Mouse (Mus musculus) limb, embryonic 15.5 days (tissue): ENCODE measurements around the gene Bcl9l. TPM values are rescaled to one million over a fixed set of nuclear protein-coding genes. Genes with fewer than 3 reads are reported as not detected.

Source experiments
- ATAC-seq: fragments of 200-750 bp; cut with Nextera tagmentation; 2 replicates; pipeline ENCODE4 v1.8.0; 2017; ENCODE audit warnings: low read depth, moderate TSS enrichment; ENCODE audit not compliant: insufficient number of reproducible peaks, low FRiP score, low TSS enrichment
- H3K27ac ChIP-seq: fragments of 300-500 bp; sonication (generic); 2 replicates; pipeline ENCODE4 v1.5.1; 2015; ENCODE audit warnings: moderate library complexity, mild to moderate bottlenecking, inconsistent platforms
- H3K27me3 ChIP-seq: fragments of 300-500 bp; sonication (generic); 2 replicates; pipeline ENCODE4 v1.6.1; 2015; ENCODE audit warnings: inconsistent platforms
- H3K36me3 ChIP-seq: fragments of 300-500 bp; sonication (generic); 2 replicates; pipeline ENCODE4 v1.6.1; 2015; ENCODE audit warnings: inconsistent platforms
- H3K4me1 ChIP-seq: fragments of 300-500 bp; sonication (generic); 2 replicates; pipeline ENCODE4 v1.6.1; 2015; ENCODE audit warnings: inconsistent platforms
- H3K4me2 ChIP-seq: fragments of 300-500 bp; sonication (generic); 2 replicates; pipeline ENCODE4 v1.6.1; 2015; ENCODE audit warnings: mild to moderate bottlenecking, inconsistent platforms
- H3K4me3 ChIP-seq: fragments of 300-500 bp; sonication (generic); 2 replicates; pipeline ENCODE4 v1.5.1; 2015; ENCODE audit warnings: mild to moderate bottlenecking, inconsistent platforms
- H3K9ac ChIP-seq: fragments of 300-500 bp; sonication (generic); 2 replicates; pipeline ENCODE4 v1.6.1; 2015; ENCODE audit warnings: inconsistent platforms
- H3K9me3 ChIP-seq: fragments of 300-500 bp; sonication (generic); 2 replicates; pipeline ENCODE4 v1.6.1; 2016; ENCODE audit warnings: inconsistent platforms
- WGBS: fragments of 180-500 bp; shearing (Covaris S2); methylation state at CpG from one replicate; pipeline ENCODE4 v1.1.7; 2015; 5-methylcytosine and 5-hydroxymethylcytosine counted together
- polyA plus RNA-seq: library from polyadenylated mRNA; unstranded; fragments of >200 nt; fragmentation: Nextera tagmentation; extraction: Ambion mirVana; gene quantifications from 2 replicates; pipeline ENCODE4 v1.2.1, GENCODE M21; 2015

Gene Bcl9l
- polyA plus RNA-seq, 1 experiment from 2014 or later = 18.5 TPM

DNA sequence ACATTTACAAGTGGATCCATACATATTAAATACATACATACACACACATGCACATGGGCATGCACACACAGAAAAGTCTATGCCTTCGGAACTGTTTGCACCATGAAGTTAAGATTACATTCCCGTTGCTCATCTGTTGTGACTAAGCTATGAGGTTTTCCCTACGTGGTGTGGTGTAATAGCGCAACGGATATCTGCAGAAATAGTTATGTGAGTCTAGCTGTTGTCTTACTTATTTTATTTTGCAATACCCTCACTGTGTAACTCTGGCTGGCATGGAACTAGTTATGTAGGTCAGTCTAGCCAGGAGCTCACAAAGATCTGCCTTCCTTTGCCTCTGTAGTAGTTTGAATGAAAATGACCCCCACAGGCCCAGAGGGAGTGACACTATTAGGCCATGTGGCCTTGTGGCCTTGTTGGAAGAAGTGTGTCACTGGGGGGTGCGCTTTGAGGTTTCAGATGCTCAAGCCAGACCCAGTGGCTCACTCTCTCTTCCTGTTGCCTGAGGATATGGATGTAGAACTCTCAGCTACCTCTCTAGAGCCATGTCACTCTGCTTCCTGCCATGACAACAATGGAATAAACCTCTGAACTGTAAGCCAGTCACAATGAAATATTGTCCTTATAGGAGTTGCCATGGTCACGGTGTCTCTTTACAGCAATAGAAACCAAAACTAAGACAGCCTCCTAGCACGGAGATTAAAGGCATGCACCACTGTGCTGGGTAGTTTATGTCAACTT lies 66.0 kb downstream of the Bcl9l start:
- no peaks in the 10 kb centered on the region for H3K9me3 ChIP-seq
- 89% methylated on average over 8 of the region's 8 CpGs for WGBS
- H3K27ac ChIP-seq = no peak overlapping the region
- no peak overlapping the region for H3K4me2 ChIP-seq
- no peaks in the 10 kb centered on the region for H3K4me1 ChIP-seq
- H3K36me3 ChIP-seq = no peaks in the 10 kb centered on the region
- no peaks in the 10 kb centered on the region for H3K27me3 ChIP-seq
- H3K4me3 ChIP-seq = no peak overlapping the region
- ATAC-seq = no peak
- H3K9ac ChIP-seq = no peak overlapping the region

DNA sequence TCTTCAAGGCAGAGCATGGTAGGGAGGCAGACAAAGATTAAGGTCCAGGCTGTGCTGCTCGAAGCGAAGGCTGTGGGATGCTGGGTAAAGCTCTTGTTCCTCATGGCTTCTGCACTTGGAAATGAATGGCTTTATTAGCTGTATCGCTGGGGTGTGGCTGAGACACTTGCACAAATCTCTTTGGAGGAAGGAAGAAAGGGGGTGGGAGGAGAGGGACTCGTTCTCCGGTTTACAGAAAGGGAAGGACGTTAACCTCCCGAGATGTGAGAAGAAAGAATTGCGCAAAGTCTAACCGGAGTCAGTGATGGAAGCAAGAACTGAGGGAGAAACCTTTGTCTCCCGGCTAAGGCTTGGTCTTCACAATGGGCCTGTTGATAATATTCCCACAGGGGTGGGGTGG lies 68.5 kb downstream of the Bcl9l start:
- 77% methylated on average over 10 of the region's 10 CpGs for whole genome bisulfite sequencing
- no peak for ATAC-seq
- no peak overlapping the region for H3K9ac ChIP-seq
- H3K9me3 ChIP-seq = no peaks in the 10 kb centered on the region
- H3K4me3 ChIP-seq = no peak overlapping the region
- H3K36me3 ChIP-seq = no peaks in the 10 kb centered on the region
- no peaks in the 10 kb centered on the region for H3K27me3 ChIP-seq
- H3K4me1 ChIP-seq = no peaks in the 10 kb centered on the region
- H3K27ac ChIP-seq = no peak overlapping the region
- no peak overlapping the region for H3K4me2 ChIP-seq

DNA sequence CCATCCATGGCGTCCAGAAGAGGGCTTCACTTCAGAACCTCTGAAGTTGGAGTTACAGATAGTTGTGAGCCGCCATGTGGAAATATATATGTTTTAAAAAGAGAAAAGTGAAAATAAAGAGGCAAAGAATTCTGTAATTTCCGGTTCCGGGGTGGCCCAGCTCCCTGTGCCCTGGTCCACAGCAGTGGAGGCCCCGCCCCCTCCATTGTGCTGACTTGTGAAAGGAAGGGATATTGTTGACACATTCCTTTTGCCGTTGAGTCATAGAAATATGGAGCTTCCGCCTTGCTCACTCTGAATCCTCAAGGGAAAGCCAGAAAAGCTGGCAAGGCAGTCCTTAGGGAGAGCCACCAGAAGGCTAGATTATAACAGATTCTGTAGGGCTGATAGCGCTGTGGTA lies 69.5 kb downstream of the Bcl9l start:
- 81% methylated on average over 8 of the region's 8 CpGs for WGBS
- H3K27ac ChIP-seq = no peak overlapping the region
- no peaks in the 10 kb centered on the region for H3K9me3 ChIP-seq
- ATAC-seq = no peak
- H3K9ac ChIP-seq = no peak overlapping the region
- H3K4me2 ChIP-seq = no peak overlapping the region
- no peaks in the 10 kb centered on the region for H3K36me3 ChIP-seq
- no peak overlapping the region for H3K4me3 ChIP-seq
- H3K27me3 ChIP-seq = no peaks in the 10 kb centered on the region
- no peaks in the 10 kb centered on the region for H3K4me1 ChIP-seq

Other genes with a start within 250 kb of the Bcl9l start
- 14.5 and 15.6 TPM in 2 replicates for gene Cbl, start 248.8 kb upstream of the Bcl9l start, polyA plus RNA-seq
- gene Ccdc153, start 242.1 kb upstream of the Bcl9l start, polyA plus RNA-seq = not detected in 2 replicates
- 0.26 TPM in 1 of 2 replicates, not detected in the other for gene Pdzd3, start 231.4 kb upstream of the Bcl9l start, polyA plus RNA-seq
- gene Nlrx1, start 214.2 kb upstream of the Bcl9l start, polyA plus RNA-seq = 12.5 and 12.7 TPM in 2 replicates
- 6.2 and 6.4 TPM in 2 replicates for gene Abcg4, start 194.2 kb upstream of the Bcl9l start, polyA plus RNA-seq
- 24.2 and 24.9 TPM in 2 replicates for gene Hinfp, start 177.2 kb upstream of the Bcl9l start, polyA plus RNA-seq
- 6.9 and 7.1 TPM in 2 replicates for gene C2cd2l, start 162.5 kb upstream of the Bcl9l start, polyA plus RNA-seq
- 37.7 and 38.0 TPM in 2 replicates for gene Dpagt1, start 156.8 kb upstream of the Bcl9l start, polyA plus RNA-seq
- 252 and 254 TPM in 2 replicates for gene H2afx, start 148.1 kb upstream of the Bcl9l start, polyA plus RNA-seq
- 88.7 and 95.1 TPM in 2 replicates for gene Hmbs, start 138.6 kb upstream of the Bcl9l start, polyA plus RNA-seq
- gene Vps11, start 121.2 kb upstream of the Bcl9l start, polyA plus RNA-seq = 29.6 and 30.7 TPM in 2 replicates
- 27.5 and 32.5 TPM in 2 replicates for gene Hyou1, start 103.3 kb upstream of the Bcl9l start, polyA plus RNA-seq
- gene Slc37a4, start 86.0 kb upstream of the Bcl9l start, polyA plus RNA-seq = 16.2 and 18.3 TPM in 2 replicates
- gene Rps25, start 75.7 kb upstream of the Bcl9l start, polyA plus RNA-seq = 1,592 and 1,878 TPM in 2 replicates
- gene Trappc4, start 75.2 kb upstream of the Bcl9l start, polyA plus RNA-seq = 132 and 140 TPM in 2 replicates
- gene Ccdc84, start 64.3 kb upstream of the Bcl9l start, polyA plus RNA-seq = 24.3 and 26.0 TPM in 2 replicates
- gene Foxr1, start 41.7 kb upstream of the Bcl9l start, polyA plus RNA-seq = not detected in 2 replicates
- 0.37 and 0.45 TPM in 2 replicates for gene Upk2, start 27.8 kb upstream of the Bcl9l start, polyA plus RNA-seq
- 0.24 and 0.46 TPM in 2 replicates for gene Cxcr5, start 79.1 kb downstream of the Bcl9l start, polyA plus RNA-seq
- gene Ddx6, start 122.1 kb downstream of the Bcl9l start, polyA plus RNA-seq = 17.7 and 18.4 TPM in 2 replicates
- gene Treh, start 190.4 kb downstream of the Bcl9l start, polyA plus RNA-seq = not detected in 2 replicates